Mouse (Mus musculus): Measurements from ENCODE around the gene Cox7b2. TPM values are rescaled to one million over a fixed set of nuclear protein-coding genes. Genes with fewer than 3 reads are reported as not detected.
"Not testable (repeated sequence)": the region's sequence is repeated elsewhere in the genome, so short reads cannot be mapped to it uniquely, and the experiment has no call there.

Cox7b2 gene
- 0.43 and 0.61 TPM in 2 replicates for polyA plus RNA-seq (2014; fragmentation: Nextera tagmentation; extraction: Ambion mirVana)

DNA sequence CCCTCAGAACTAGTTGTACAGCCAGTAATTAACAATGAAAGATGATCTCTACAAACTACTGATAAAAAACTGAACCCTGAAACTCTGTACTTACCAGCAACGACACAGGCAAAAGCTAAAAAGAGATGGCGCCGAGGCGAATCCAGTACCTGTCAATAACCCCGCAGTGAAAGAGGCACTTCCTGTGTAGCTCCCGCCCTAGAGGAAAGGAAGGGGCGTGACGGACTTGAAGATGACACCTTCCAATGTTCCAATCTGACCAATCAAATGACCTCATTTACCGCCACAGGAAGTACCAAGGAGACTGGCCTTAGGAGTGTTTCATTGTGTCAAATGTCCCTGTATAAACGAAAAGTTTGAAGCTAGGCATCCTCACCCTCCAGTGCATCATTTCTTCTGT lies at the start of gene Cox7b2:
Cox7b2 (minus strand) TSS at position 127 of the 400 bp plus-strand sequence.
- H3K27ac ChIP-seq (ENCODE audit: low read depth, low read length), result no peak within 1 kb of the TSS
- no peaks in the 10 kb centered on the region for H3K9me3 ChIP-seq (replicated peaks; ENCODE audit: control insufficient read depth, low read length)
- no peaks in the 10 kb centered on the region for H3K36me3 ChIP-seq (ENCODE audit: control insufficient read depth, insufficient read depth, low read length)
- ATAC-seq (replicated peaks; ENCODE audit: insufficient number of reproducible peaks, low FRiP score, low TSS enrichment), result no peak
- H3K4me3 ChIP-seq (ENCODE audit: low read depth, low read length), result no peak within 1 kb of the TSS
- 90% methylated on average over 10 of the region's 10 CpGs for WGBS (ENCODE audit: insufficient replicate concordance)
- H3K4me2 ChIP-seq, result no peak within 1 kb of the TSS
- no peaks in the 10 kb centered on the region for H3K27me3 ChIP-seq (ENCODE audit: control insufficient read depth, insufficient read depth, low read length)
- no peak within 1 kb of the TSS for H3K9ac ChIP-seq (ENCODE audit: low read depth, low read length)
- H3K4me1 ChIP-seq (ENCODE audit: control insufficient read depth, insufficient read depth, low read length), result no peaks in the 10 kb centered on the region

DNA sequence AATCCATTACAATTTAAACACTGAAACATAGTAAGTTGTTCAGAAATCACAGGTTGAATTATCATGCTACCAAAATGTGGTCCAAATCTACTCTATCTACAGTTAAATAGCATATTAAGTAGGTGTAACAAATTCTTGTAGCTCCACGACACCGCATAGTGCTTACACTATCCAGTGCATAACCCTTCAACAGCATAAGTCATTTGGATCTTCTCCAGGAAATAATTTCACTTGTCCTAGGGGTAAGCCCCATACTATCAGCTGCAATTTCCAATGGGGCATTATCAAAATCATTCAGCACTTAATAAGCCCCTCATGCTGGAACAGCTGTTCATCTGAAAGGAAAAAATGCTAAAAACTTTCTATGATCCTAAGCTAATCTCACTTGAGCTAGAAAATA lies 47.3 kb upstream of the Cox7b2 start:
- no peak overlapping the region for H3K27ac ChIP-seq (ENCODE audit: low read depth, low read length)
- H3K9me3 ChIP-seq (replicated peaks; ENCODE audit: control insufficient read depth, low read length), result no peaks in the 10 kb centered on the region
- H3K36me3 ChIP-seq (ENCODE audit: control insufficient read depth, insufficient read depth, low read length), result no peaks in the 10 kb centered on the region
- no peaks in the 10 kb centered on the region for H3K4me1 ChIP-seq (ENCODE audit: control insufficient read depth, insufficient read depth, low read length)
- H3K27me3 ChIP-seq (ENCODE audit: control insufficient read depth, insufficient read depth, low read length), result no peaks in the 10 kb centered on the region
- WGBS (ENCODE audit: insufficient replicate concordance), result 74% methylated on average over 2 of the region's 2 CpGs
- H3K9ac ChIP-seq (ENCODE audit: low read depth, low read length), result no peak overlapping the region
- ATAC-seq (replicated peaks; ENCODE audit: insufficient number of reproducible peaks, low FRiP score, low TSS enrichment), result no peak
- no peak overlapping the region for H3K4me3 ChIP-seq (ENCODE audit: low read depth, low read length)
- H3K4me2 ChIP-seq, result no peak overlapping the region

DNA sequence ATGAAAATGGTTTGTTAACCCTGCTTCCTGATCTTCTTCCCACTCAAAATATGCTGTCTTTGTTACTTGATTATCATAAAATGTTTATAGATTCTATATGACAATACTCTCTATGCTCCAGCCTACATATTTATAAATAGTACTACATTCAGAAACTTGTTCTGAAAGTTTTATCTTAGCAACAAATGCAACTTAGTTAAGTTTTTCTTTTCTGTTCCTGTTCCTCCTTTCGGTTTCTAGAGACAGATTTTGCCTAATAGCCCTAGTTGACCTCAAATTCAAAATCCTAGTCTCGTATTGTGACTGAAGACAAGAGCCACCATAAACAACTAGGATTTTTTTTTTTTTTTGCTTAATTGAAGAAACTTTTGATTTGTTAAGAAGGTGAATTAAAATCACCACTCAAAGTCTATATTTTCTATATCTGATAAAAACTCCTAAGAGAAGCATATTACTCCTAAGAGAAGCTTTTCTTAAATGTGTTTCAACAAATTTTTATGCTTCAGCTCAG lies 45.8 kb upstream of the Cox7b2 start:
- H3K27me3 ChIP-seq (ENCODE audit: control insufficient read depth, insufficient read depth, low read length), result no peaks in the 10 kb centered on the region
- 76% methylated on average over 2 of the region's 2 CpGs for WGBS (ENCODE audit: insufficient replicate concordance)
- H3K4me2 ChIP-seq, result no peak overlapping the region
- ATAC-seq (replicated peaks; ENCODE audit: insufficient number of reproducible peaks, low FRiP score, low TSS enrichment), result no peak
- H3K4me1 ChIP-seq (ENCODE audit: control insufficient read depth, insufficient read depth, low read length), result no peaks in the 10 kb centered on the region
- no peaks in the 10 kb centered on the region for H3K9me3 ChIP-seq (replicated peaks; ENCODE audit: control insufficient read depth, low read length)
- no peak overlapping the region for H3K27ac ChIP-seq (ENCODE audit: low read depth, low read length)
- no peaks in the 10 kb centered on the region for H3K36me3 ChIP-seq (ENCODE audit: control insufficient read depth, insufficient read depth, low read length)
- no peak overlapping the region for H3K9ac ChIP-seq (ENCODE audit: low read depth, low read length)
- no peak overlapping the region for H3K4me3 ChIP-seq (ENCODE audit: low read depth, low read length)

DNA sequence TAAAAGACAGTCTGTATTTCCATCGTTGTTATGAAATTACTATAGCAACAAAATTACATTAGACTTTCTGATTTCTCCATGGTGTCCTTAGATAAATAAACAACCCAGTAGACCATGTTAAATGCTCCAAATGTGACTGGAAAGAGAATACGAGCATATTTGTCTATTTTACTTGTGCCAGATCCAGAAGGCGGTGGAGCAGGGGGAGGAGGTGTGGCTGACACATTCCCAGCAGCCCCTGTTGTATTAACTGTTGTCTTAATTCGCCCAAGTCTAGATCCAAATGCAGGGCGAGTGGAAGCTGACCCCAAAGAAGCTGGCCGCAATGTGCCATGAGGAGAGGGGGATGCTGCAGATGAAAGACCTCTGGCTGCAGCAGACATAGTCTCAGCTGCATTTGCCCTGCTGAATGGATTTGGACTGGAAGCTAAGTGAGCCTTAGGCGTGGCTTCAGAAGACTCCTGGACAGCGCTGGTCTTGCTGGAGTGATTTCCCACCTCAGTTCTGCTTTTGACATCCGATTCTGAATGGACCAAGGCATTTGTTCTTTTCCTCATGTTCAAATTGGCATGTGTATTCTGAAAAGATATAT lies 23.7 kb upstream of the Cox7b2 start:
- Histone ChIP-seq H3K27ac (ENCODE audit: low read depth, low read length) (no peak overlapping the region), H3K9me3 (replicated peaks; ENCODE audit: control insufficient read depth, low read length) (no peaks in the 10 kb centered on the region), H3K4me3 (ENCODE audit: low read depth, low read length) (no peak overlapping the region), H3K9ac (ENCODE audit: low read depth, low read length) (no peak overlapping the region), H3K4me2 (no peak overlapping the region), H3K27me3 (ENCODE audit: control insufficient read depth, insufficient read depth, low read length) (no peaks in the 10 kb centered on the region), H3K36me3 (ENCODE audit: control insufficient read depth, insufficient read depth, low read length) (no peaks in the 10 kb centered on the region), H3K4me1 (ENCODE audit: control insufficient read depth, insufficient read depth, low read length) (no peaks in the 10 kb centered on the region)
- no peak for ATAC-seq (replicated peaks; ENCODE audit: insufficient number of reproducible peaks, low FRiP score, low TSS enrichment)
- 75% methylated on average over 9 of the region's 9 CpGs for WGBS (ENCODE audit: insufficient replicate concordance)

DNA sequence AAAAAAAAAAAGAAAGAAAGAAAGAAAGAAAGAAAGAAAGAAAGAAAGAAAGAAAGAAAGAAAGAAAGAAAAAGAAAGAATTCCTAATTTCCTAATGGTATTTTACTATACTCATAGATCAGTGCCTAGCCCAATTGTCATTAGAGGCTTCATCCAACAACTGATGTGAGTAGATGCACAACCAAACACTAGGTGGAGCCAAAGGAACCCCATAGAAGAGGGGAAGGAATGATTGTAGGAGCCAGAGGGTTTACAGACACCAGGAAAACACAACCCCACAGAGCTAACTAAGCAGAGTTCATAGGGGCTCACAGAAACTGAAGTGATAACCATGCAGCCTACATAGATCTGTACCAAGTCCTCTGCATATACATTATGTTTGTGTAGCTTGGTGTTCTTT lies 2.5 kb downstream of the Cox7b2 start:
- no peaks in the 10 kb centered on the region for H3K9me3 ChIP-seq (replicated peaks; ENCODE audit: control insufficient read depth, low read length)
- ATAC-seq (replicated peaks; ENCODE audit: insufficient number of reproducible peaks, low FRiP score, low TSS enrichment), result no peak
- no peaks in the 10 kb centered on the region for H3K36me3 ChIP-seq (ENCODE audit: control insufficient read depth, insufficient read depth, low read length)
- H3K4me1 ChIP-seq (ENCODE audit: control insufficient read depth, insufficient read depth, low read length), result no peaks in the 10 kb centered on the region
- no peak overlapping the region for H3K4me3 ChIP-seq (ENCODE audit: low read depth, low read length)
- H3K27me3 ChIP-seq (ENCODE audit: control insufficient read depth, insufficient read depth, low read length), result no peaks in the 10 kb centered on the region
- no peak overlapping the region for H3K9ac ChIP-seq (ENCODE audit: low read depth, low read length)
- no peak overlapping the region for H3K27ac ChIP-seq (ENCODE audit: low read depth, low read length)
- H3K4me2 ChIP-seq, result no peak overlapping the region

DNA sequence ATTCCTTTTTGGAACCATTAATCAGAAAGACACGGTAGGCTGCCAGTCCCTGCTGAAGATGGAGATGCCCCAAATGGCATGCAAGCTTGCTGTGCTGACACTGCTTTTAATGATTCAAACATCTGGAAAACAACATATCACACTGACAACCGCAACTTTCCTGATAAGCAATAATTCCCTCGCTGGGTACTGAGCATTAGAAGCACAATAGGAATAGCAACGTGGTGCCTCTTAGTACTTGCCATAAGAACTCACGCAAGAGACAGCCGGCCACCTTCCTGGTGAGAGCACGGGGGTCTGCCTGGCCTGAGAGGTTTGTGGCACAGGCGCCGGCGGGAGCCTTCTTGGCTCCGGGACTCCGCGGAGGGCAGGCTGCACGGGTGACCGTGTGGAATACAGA lies 22.5 kb downstream of the Cox7b2 start:
- 62% methylated on average over 9 of the region's 15 CpGs for WGBS (ENCODE audit: insufficient replicate concordance)
- H3K27me3 ChIP-seq (ENCODE audit: control insufficient read depth, insufficient read depth, low read length); H3K9me3 ChIP-seq (replicated peaks; ENCODE audit: control insufficient read depth, low read length); H3K4me2 ChIP-seq; H3K36me3 ChIP-seq (ENCODE audit: control insufficient read depth, insufficient read depth, low read length); H3K4me1 ChIP-seq (ENCODE audit: control insufficient read depth, insufficient read depth, low read length); H3K9ac ChIP-seq (ENCODE audit: low read depth, low read length); ATAC-seq (replicated peaks; ENCODE audit: insufficient number of reproducible peaks, low FRiP score, low TSS enrichment); H3K4me3 ChIP-seq (ENCODE audit: low read depth, low read length); H3K27ac ChIP-seq (ENCODE audit: low read depth, low read length): not testable (repeated sequence)

DNA sequence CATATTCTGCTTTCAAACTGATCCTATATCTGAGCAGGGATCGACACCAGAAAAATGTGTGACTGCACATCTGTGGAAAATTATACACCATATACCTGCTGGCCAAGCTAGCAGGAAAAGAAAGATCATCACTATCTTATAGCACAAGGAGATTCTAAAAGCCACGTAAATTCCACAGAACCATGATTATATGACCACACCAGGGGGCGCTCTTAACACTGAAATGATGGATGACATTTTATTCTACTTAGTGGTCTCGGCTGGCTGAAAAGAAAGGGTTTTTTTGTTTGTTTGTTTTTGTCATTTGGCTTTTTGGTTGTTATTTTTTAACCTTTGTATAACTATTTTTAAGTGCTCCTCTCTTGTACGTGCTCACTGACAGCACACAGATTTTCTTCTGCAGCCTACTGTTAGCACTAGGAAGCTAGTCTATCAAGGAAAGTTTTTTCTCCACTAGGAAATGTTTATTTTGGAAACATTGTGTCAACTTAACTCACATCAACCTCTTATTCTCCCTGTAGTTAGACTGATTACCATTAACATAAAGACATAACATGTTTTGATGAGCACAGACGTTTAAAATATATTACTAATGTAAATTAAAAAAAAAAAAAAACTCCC lies 45.8 kb downstream of the Cox7b2 start:
- Histone ChIP-seq H3K36me3 (ENCODE audit: control insufficient read depth, insufficient read depth, low read length) (no peaks in the 10 kb centered on the region), H3K9ac (ENCODE audit: low read depth, low read length) (no peak overlapping the region), H3K9me3 (replicated peaks; ENCODE audit: control insufficient read depth, low read length) (no peaks in the 10 kb centered on the region), H3K27ac (ENCODE audit: low read depth, low read length) (no peak overlapping the region), H3K4me3 (ENCODE audit: low read depth, low read length) (no peak overlapping the region), H3K4me2 (no peak overlapping the region), H3K4me1 (ENCODE audit: control insufficient read depth, insufficient read depth, low read length) (no peaks in the 10 kb centered on the region), H3K27me3 (ENCODE audit: control insufficient read depth, insufficient read depth, low read length) (no peaks in the 10 kb centered on the region)
- 19% methylated on average over 6 of the region's 6 CpGs for WGBS (ENCODE audit: insufficient replicate concordance)
- ATAC-seq (replicated peaks; ENCODE audit: insufficient number of reproducible peaks, low FRiP score, low TSS enrichment), result no peak

DNA sequence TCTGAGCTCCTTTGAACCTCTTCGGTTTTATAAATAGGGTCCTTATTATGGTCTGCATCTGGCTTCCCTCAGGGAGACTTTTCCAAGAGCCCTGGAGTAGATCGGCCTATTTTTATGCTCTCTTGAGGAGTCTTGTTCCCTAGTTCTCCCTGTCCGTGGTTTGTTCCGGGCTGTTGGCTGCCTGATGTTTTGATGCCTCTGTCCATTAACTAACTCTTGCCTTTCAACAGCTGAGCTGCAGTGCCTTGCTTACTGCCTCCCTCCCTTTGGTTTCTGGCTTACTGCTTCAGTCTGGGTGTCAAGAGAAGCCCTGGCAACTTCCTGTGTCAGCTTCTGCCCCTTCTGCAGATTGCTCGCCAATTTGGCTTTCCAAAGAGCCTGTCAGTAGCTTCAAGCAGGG lies 52.4 kb downstream of the Cox7b2 start:
- Histone ChIP-seq H3K9ac (ENCODE audit: low read depth, low read length) (no peak overlapping the region), H3K4me1 (ENCODE audit: control insufficient read depth, insufficient read depth, low read length) (no peaks in the 10 kb centered on the region), H3K9me3 (replicated peaks; ENCODE audit: control insufficient read depth, low read length) (no peaks in the 10 kb centered on the region), H3K4me3 (ENCODE audit: low read depth, low read length) (no peak overlapping the region), H3K4me2 (no peak overlapping the region), H3K36me3 (ENCODE audit: control insufficient read depth, insufficient read depth, low read length) (no peaks in the 10 kb centered on the region), H3K27me3 (ENCODE audit: control insufficient read depth, insufficient read depth, low read length) (no peaks in the 10 kb centered on the region), H3K27ac (ENCODE audit: low read depth, low read length) (no peak overlapping the region)
- no peak for ATAC-seq (replicated peaks; ENCODE audit: insufficient number of reproducible peaks, low FRiP score, low TSS enrichment)
- WGBS (ENCODE audit: insufficient replicate concordance), result 24% methylated on average over 5 of the region's 5 CpGs

DNA sequence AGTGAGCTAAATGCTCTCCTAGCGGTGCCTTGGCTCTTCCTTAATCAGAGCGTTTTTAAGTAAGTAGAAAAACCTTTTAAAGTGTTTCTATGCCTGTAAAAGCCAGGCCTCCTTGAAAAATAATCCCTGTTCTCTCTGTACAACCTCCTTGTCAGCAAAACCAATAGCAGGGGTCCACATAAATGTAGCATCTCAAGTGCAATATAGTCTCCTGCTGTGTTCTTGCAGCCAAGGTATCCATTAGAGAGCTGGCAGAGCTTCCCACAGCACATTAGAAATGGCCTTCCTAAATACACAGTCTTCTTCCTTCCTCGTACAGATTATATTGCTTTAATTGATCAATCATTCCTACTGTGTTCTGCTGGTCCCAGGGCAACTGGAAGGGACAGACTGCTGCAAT lies 91.0 kb downstream of the Cox7b2 start:
- WGBS (ENCODE audit: insufficient replicate concordance), result 58% methylated on average over 3 of the region's 3 CpGs
- Histone ChIP-seq H3K4me1 (ENCODE audit: control insufficient read depth, insufficient read depth, low read length) (no peaks in the 10 kb centered on the region), H3K9ac (ENCODE audit: low read depth, low read length) (no peak overlapping the region), H3K4me2 (no peak overlapping the region), H3K27me3 (ENCODE audit: control insufficient read depth, insufficient read depth, low read length) (no peaks in the 10 kb centered on the region), H3K4me3 (ENCODE audit: low read depth, low read length) (no peak overlapping the region), H3K9me3 (replicated peaks; ENCODE audit: control insufficient read depth, low read length) (no peaks in the 10 kb centered on the region), H3K27ac (ENCODE audit: low read depth, low read length) (no peak overlapping the region), H3K36me3 (ENCODE audit: control insufficient read depth, insufficient read depth, low read length) (no peaks in the 10 kb centered on the region)
- ATAC-seq (replicated peaks; ENCODE audit: insufficient number of reproducible peaks, low FRiP score, low TSS enrichment), result no peak

Measured in heart, embryonic 11.5 days (tissue).